11 mouse cellular contexts compared by ENCODE assay signal in the genomic region with DNA sequence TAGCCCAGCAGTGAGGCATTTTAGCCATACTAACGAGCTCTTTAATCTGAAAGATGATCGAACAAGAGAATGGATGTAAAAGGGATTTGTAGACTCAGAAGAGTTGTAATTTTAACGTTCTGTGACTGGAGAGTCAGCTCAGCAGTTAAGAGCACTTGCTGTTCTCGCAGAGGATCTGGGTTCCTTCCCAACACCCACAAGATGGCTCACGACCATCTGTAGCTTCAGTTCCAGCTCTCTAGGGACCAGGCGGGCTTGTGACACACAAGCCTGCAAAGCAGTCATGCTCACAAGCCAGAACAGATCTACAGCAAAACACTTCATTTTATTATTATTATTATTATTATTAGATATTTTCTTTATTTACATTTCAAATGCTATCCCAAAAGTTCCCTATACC. TPM values are rescaled to one million over a fixed set of nuclear protein-coding genes. Genes with fewer than 3 reads are reported as not detected.
DNase-seq lines count a peak whose midpoint lies in the region; ATAC-seq and TF ChIP-seq lines count a peak whose summit lies in the region.
"Had no signal": no experiment of that assay in that cellular context is flagged by ENCODE, and none has a peak within 500 bp of the region (broad histone marks: within the 10 kb centered on the region; RNA-seq: fewer than 3 reads in every experiment).

No protein-coding gene starts in this region.

- TF ChIP-seq CTCF in heart, adult 2 months (IDR thresholded peaks at IDR 0.05) = no peak
- no peak for TF ChIP-seq CTCF in thymus, adult 2 months (IDR thresholded peaks at IDR 0.05; ENCODE audit: borderline replicate concordance, control insufficient read depth, extremely low read depth, insufficient read depth, low read length, poor library complexity)

- H3K4me3 ChIP-seq in heart, adult 2 months = no peak overlapping the region
- no peak overlapping the region for H3K4me3 ChIP-seq in heart, embryonic 11.5 days (ENCODE audit: low read depth, low read length)
- H3K4me3 ChIP-seq in thymus, adult 2 months (ENCODE audit: control insufficient read depth, insufficient read depth, low read length) = no peak overlapping the region
- H3K4me3 ChIP-seq: embryonic facial prominence, embryonic 15.5 days; hindbrain, embryonic 10.5 days; midbrain, embryonic 12.5 days had no signal

- H3K4me2 ChIP-seq in heart, embryonic 11.5 days = no peak overlapping the region
- H3K4me2 ChIP-seq: embryonic facial prominence, embryonic 15.5 days; midbrain, embryonic 12.5 days had no signal

- no peaks in the 10 kb centered on the region for H3K27me3 ChIP-seq in heart, adult 2 months (ENCODE audit: control insufficient read depth, insufficient read depth, low read length)
- no peaks in the 10 kb centered on the region for H3K27me3 ChIP-seq in heart, embryonic 11.5 days (ENCODE audit: control insufficient read depth, insufficient read depth, low read length)
- H3K27me3 ChIP-seq in thymus, adult 2 months (ENCODE audit: control insufficient read depth, insufficient read depth, low read length) = no peaks in the 10 kb centered on the region
- H3K27me3 ChIP-seq: embryonic facial prominence, embryonic 15.5 days; midbrain, embryonic 12.5 days had no signal

- peak in 1 of 2 experiments; percentile 58 for DNase-seq in heart, adult 2 months
- peak; percentile 63 for DNase-seq in adipocyte (ENCODE audit: low spot score)
- peak; percentile 62 to 67 for DNase-seq in frontal cortex, adult 2 months (ENCODE audit: extremely low spot score in 1 of 2, low spot score in 1 of 2)
- peak; percentile 71 to 76 for DNase-seq in left cerebral cortex, postnatal 36 days (ENCODE audit: low spot score in 2 of 2)
- no peak for DNase-seq in adrenal gland, adult 18-20 months (ENCODE audit: low spot score in 2 of 2)
- DNase-seq in thymus, adult 2 months = no peak
- DNase-seq: cerebellum, postnatal 25 days had no signal

- WGBS in heart, adult 2 months = 57% methylated on average over 6 of the region's 6 CpGs
- WGBS in heart, embryonic 11.5 days (ENCODE audit: insufficient replicate concordance) = 76% methylated on average over 6 of the region's 6 CpGs
- 86% methylated on average over 6 of the region's 6 CpGs for whole genome bisulfite sequencing in thymus, adult 2 months

- no peak for TF ChIP-seq EP300 in heart, adult 2 months (IDR thresholded peaks at IDR 0.05; ENCODE audit: insufficient read depth, low read depth, low read length)

- H3K36me3 ChIP-seq in heart, adult 2 months (ENCODE audit: control insufficient read depth, insufficient read depth, low read length) = peaks cover 5% of the 10 kb centered on the region; the same call in 1 of the 2 replicates
- no peaks in the 10 kb centered on the region for H3K36me3 ChIP-seq in heart, embryonic 11.5 days (ENCODE audit: control insufficient read depth, insufficient read depth, low read length)
- no peaks in the 10 kb centered on the region for H3K36me3 ChIP-seq in thymus, adult 2 months (ENCODE audit: control insufficient read depth, insufficient read depth, low read length)

- peaks cover 5% of the 10 kb centered on the region for H3K79me2 ChIP-seq in heart, adult 2 months (replicated peaks; ENCODE audit: control insufficient read depth, insufficient read depth, low read length)

- no peak for ATAC-seq in heart, embryonic 11.5 days (replicated peaks; ENCODE audit: insufficient number of reproducible peaks, low FRiP score, low TSS enrichment)

- peak overlapping the region; percentile 41 for H3K27ac ChIP-seq in heart, adult 2 months
- no peak overlapping the region for H3K27ac ChIP-seq in heart, embryonic 11.5 days (ENCODE audit: low read depth, low read length)
- H3K27ac ChIP-seq in thymus, adult 2 months (ENCODE audit: control insufficient read depth, insufficient read depth, low read length) = no peak overlapping the region
- H3K27ac ChIP-seq: embryonic facial prominence, embryonic 15.5 days; hindbrain, embryonic 10.5 days; midbrain, embryonic 12.5 days had no signal

- peaks cover 8% of the 10 kb centered on the region for H3K4me1 ChIP-seq in heart, adult 2 months (ENCODE audit: control insufficient read depth, insufficient read depth, low read length)
- peaks cover 6% of the 10 kb centered on the region for H3K4me1 ChIP-seq in heart, embryonic 11.5 days (ENCODE audit: control insufficient read depth, insufficient read depth, low read length)
- peaks cover 6% of the 10 kb centered on the region for H3K4me1 ChIP-seq in thymus, adult 2 months (replicated peaks; ENCODE audit: control insufficient read depth, insufficient read depth, low read length)

- TF ChIP-seq POLR2A in heart, adult 2 months (IDR thresholded peaks at IDR 0.05; ENCODE audit: insufficient read depth, low read depth, low read length) = no peak
- no peak for TF ChIP-seq POLR2A in thymus, adult 2 months (IDR thresholded peaks at IDR 0.05; ENCODE audit: control insufficient read depth, extremely low read depth, insufficient read depth, low read length, poor library complexity)

- H3K9ac ChIP-seq in heart, adult 2 months (ENCODE audit: low read depth, low read length) = no peak overlapping the region
- no peak overlapping the region for H3K9ac ChIP-seq in heart, embryonic 11.5 days (ENCODE audit: low read depth, low read length)
- H3K9ac ChIP-seq: embryonic facial prominence, embryonic 15.5 days; midbrain, embryonic 12.5 days had no signal

- no peaks in the 10 kb centered on the region for H3K9me3 ChIP-seq in heart, embryonic 11.5 days (replicated peaks; ENCODE audit: control insufficient read depth, low read length)
- H3K9me3 ChIP-seq: embryonic facial prominence, embryonic 15.5 days; hindbrain, embryonic 10.5 days; midbrain, embryonic 12.5 days had no signal

- intact Hi-C loops in heart, adult 2 months (cut with DNase I) = no loop called here
- intact Hi-C loops in left cerebral cortex, postnatal 36 days (cut with DNase I) = no loop called here

RNA-seq across cellular contexts. Expression of a gene that starts 25.1 kb away (rescaled TPM):
- 100 to 1,000 TPM; 219 to 231 TPM for total RNA-seq in heart, adult 2 months (2021)
- polyA plus RNA-seq in heart, adult 2 months (2012; rRNA removed) = 204 and 351 TPM in 2 replicates
- polyA plus RNA-seq in heart, embryonic 11.5 days (2014; fragmentation: Nextera tagmentation; extraction: Ambion mirVana) = 409 and 438 TPM in 2 replicates
- polyA plus RNA-seq in frontal cortex, adult 2 months (2012; rRNA removed) = 490 and 503 TPM in 2 replicates
- 100 to 1,000 TPM; 357 to 364 TPM for total RNA-seq in left cerebral cortex, postnatal 36 days (2021)
- 100 to 1,000 TPM; 319 to 385 TPM for total RNA-seq in adrenal gland, adult 18-20 months (2021)
- 274 and 275 TPM in 2 replicates for polyA plus RNA-seq in thymus, adult 2 months (2012; rRNA removed)

Comparison
In these comparisons a context has a peak if more than half of its experiments do, and no peak if none do; other contexts are left out.
1. DNase-seq: peak in adipocyte (single experiment), frontal cortex, adult 2 months (2 of 2) and left cerebral cortex, postnatal 36 days (2 of 2); none in adrenal gland, adult 18-20 months (0 of 2) and thymus, adult 2 months (single experiment).